Mouse (Mus musculus) cortical plate, adult 2 months (tissue): ENCODE results near the gene Ube2v1.

Experiments used
- CTCF ChIP-seq: fragments of 200-500 bp; IDR thresholded peaks from 2 replicates; pipeline ENCODE4 v1.5.1; 2011; ENCODE audit warnings: mild to moderate bottlenecking, control low read depth, low read length; ENCODE audit not compliant: insufficient read depth; ENCODE audit errors: extremely low read depth
- POLR2A ChIP-seq: fragments of 200-500 bp; IDR thresholded peaks from 2 replicates; pipeline ENCODE4 v1.6.1; 2011; ENCODE audit warnings: mild to moderate bottlenecking, low read length, control low read depth; ENCODE audit not compliant: insufficient read depth; ENCODE audit errors: extremely low read depth

DNA sequence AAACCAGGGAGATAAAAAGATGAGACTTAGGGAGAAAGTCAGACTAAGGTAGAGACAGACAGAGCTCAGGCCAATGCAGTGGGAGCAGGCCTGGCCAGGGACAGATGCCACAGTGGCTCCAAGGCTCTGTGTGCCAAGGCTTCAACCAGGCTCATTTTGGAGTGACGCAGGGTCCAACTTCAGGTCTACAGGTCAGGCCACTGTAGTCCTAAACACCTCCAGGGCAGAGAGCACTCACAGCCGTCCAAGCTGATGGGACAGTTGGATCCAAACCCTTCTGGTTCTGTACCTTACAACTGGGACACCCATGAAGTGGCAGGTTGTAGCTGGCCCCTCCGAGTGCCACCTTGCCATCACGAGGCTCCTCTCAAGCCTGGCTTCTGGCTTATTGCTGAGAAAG lies 26.1 kb upstream of the Ube2v1 start:
- TF ChIP-seq POLR2A (no peak), CTCF (no peak)
